Mouse (Mus musculus) megakaryocyte, embryonic 14.5 days (primary cell): ENCODE results near the gene Sgpp2.

Source experiments
- FLI1 ChIP-seq: IDR thresholded peaks from 2 replicates; pipeline ENCODE4 v1.6.1; 2012; ENCODE audit warnings: low read length, inconsistent platforms, mixed read lengths
- GATA1 ChIP-seq: IDR thresholded peaks from 3 replicates; pipeline ENCODE4 v1.6.1; 2012; ENCODE audit warnings: mixed read lengths, low read length, inconsistent platforms, borderline replicate concordance

GRCm38 (mm10) chr1:78446742-78447141, 136.6 kb downstream of the Sgpp2 start:
- TF ChIP-seq FLI1 (no peak), GATA1 (no peak)
